Mouse (Mus musculus) myocyte (in vitro differentiated cells): ENCODE data around the gene Ankrd33b.

Source experiments
- MAX ChIP-seq: IDR thresholded peaks from one replicate; pipeline ENCODE4 v1.6.1; 2011; ENCODE audit warnings: low read depth, mild to moderate bottlenecking, control low read depth
- POLR2AphosphoS2 ChIP-seq: IDR thresholded peaks from one replicate; pipeline ENCODE4 v1.6.1; 2011; ENCODE audit warnings: low read depth, control low read depth; ENCODE audit not compliant: insufficient read length

- TF ChIP-seq POLR2AphosphoS2 (no peak), MAX (no peak)
Observed at GRCm38 (mm10) chr15:31413662-31414061, 46.1 kb upstream of the Ankrd33b start.
